Mouse (Mus musculus) limb, embryonic 10.5 days (tissue): Measurements from ENCODE around the gene Pla2g5. TPM values are rescaled to one million over a fixed set of nuclear protein-coding genes. Genes with fewer than 3 reads are reported as not detected.

ENCODE experiments used
- DNase-seq: peaks from one replicate; pipeline ENCODE4 v3.0.0-alpha.2; 2017; ENCODE audit warnings: low spot score
- H3K27ac ChIP-seq: fragments of 300-500 bp; sonication (generic); 2 replicates; pipeline ENCODE4 v1.5.1; 2016; ENCODE audit warnings: mild to moderate bottlenecking
- H3K27me3 ChIP-seq: fragments of 300-500 bp; sonication (generic); 2 replicates; pipeline ENCODE4 v1.6.1; 2016; ENCODE audit warnings: low read depth, mild to moderate bottlenecking; ENCODE audit not compliant: poor library complexity, severe bottlenecking
- H3K36me3 ChIP-seq: fragments of 300-500 bp; sonication (generic); 2 replicates; pipeline ENCODE4 v1.6.1; 2016; ENCODE audit warnings: mild to moderate bottlenecking, moderate library complexity
- H3K4me1 ChIP-seq: fragments of 300-500 bp; sonication (generic); 2 replicates; pipeline ENCODE4 v1.6.1; 2016
- H3K4me3 ChIP-seq: fragments of 300-500 bp; sonication (generic); 2 replicates; pipeline ENCODE4 v1.5.1; 2016; ENCODE audit warnings: mild to moderate bottlenecking, moderate library complexity
- H3K9me3 ChIP-seq: fragments of 300-500 bp; sonication (generic); replicated peaks from 2 replicates; pipeline ENCODE4 v1.6.1; 2016; ENCODE audit warnings: mild to moderate bottlenecking
- WGBS: fragments of 180-500 bp; shearing (Covaris S2); methylation state at CpG from one replicate; pipeline ENCODE4 v1.1.7; 2016; 5-methylcytosine and 5-hydroxymethylcytosine counted together
- polyA plus RNA-seq: library from polyadenylated mRNA; unstranded; fragments of >200 nt; fragmentation: Nextera tagmentation; extraction: Ambion mirVana; gene quantifications from 2 replicates; pipeline ENCODE4 v1.2.1, GENCODE M21; 2016

Gene Pla2g5
- polyA plus RNA-seq, 1 experiment from 2014 or later = 0.30 TPM

DNA sequence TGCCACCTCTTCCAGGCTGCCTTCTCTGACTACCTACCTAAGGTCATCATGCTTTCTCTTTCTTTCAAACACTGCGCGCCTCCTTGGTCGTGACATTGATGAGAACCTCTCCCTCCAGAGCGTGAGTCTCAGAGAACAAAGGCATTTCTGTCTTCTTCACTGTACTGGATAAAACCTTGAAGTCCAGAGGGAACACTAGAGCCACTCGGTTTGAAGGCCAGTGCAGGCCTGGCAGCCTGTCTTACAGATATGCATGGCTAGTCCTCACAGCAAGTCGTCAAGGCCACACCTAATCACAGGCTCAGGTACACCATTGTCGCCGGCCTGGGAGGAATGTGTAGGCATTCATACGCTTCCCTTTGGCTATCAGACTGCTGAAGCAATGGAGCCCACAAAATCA lies 47.1 kb downstream of the Pla2g5 start:
- Histone ChIP-seq H3K27ac (no peak overlapping the region), H3K4me3 (no peak overlapping the region), H3K4me1 (peaks cover 10% of the 10 kb centered on the region), H3K36me3 (no peaks in the 10 kb centered on the region), H3K27me3 (no peaks in the 10 kb centered on the region), H3K9me3 (no peaks in the 10 kb centered on the region)
- DNase-seq = no peak
- 88% methylated on average over 9 of the region's 9 CpGs for WGBS

DNA sequence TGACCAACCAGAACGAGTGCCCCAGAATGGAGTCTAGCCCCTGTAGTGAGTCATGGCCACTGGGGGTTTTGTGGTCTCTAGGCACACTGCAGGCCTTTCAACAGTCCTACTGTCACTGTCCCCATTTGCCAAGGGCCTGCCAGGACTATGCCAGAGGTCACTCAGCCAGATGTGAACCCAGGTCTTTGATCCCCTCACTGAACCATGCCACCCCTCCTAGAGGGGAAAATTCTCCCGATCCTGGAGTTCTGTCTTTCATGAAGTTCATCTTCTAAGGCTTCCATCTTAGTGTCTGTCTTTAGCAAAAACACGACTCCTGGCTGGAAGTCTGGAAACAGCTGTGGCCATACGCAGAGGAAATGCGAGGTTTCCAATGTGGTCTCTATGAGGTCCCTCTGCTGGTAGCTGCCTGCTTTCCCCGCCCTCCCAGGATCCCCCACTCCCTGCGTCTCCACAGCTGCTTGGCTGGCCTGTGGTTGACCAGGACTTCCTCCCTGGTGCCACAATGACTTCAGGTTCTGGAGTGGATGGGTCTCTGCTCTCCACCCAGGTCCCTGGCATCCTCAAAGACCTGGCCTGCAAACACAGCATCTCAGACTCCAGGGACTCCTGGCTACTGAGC lies 56.3 kb downstream of the Pla2g5 start:
- H3K4me3 ChIP-seq = no peak overlapping the region
- 64% methylated on average over 7 of the region's 7 CpGs for WGBS

GRCm38 (mm10) chr4:138806160-138806559 lies 57.1 kb downstream of the Pla2g5 start:
- WGBS = 88% methylated on average over 8 of the region's 8 CpGs
- no peak overlapping the region for H3K27ac ChIP-seq
- no peak for DNase-seq

More for the DNA sequence above, 56.3 kb downstream of the Pla2g5 start:
- H3K27me3 ChIP-seq = peaks cover 3% of the 10 kb centered on the region; the same call in 1 of the 2 replicates
- H3K27ac ChIP-seq = no peak overlapping the region
- H3K4me1 ChIP-seq = peaks cover 6% of the 10 kb centered on the region
- no peaks in the 10 kb centered on the region for H3K9me3 ChIP-seq
- DNase-seq = no peak
- H3K36me3 ChIP-seq = no peaks in the 10 kb centered on the region

GRCm38 (mm10) chr4:138805248-138805647 lies 58.0 kb downstream of the Pla2g5 start:
- H3K9me3 ChIP-seq = no peaks in the 10 kb centered on the region
- peaks cover 8% of the 10 kb centered on the region for H3K4me1 ChIP-seq

More at GRCm38 (mm10) chr4:138806160-138806559, 57.1 kb downstream of the Pla2g5 start:
- no peaks in the 10 kb centered on the region for H3K36me3 ChIP-seq
- H3K4me3 ChIP-seq = no peak overlapping the region
- H3K27me3 ChIP-seq = peaks cover 3% of the 10 kb centered on the region; the same call in 1 of the 2 replicates
- H3K9me3 ChIP-seq = no peaks in the 10 kb centered on the region
- peaks cover 6% of the 10 kb centered on the region for H3K4me1 ChIP-seq

GRCm38 (mm10) chr4:138802917-138803316 lies 60.4 kb downstream of the Pla2g5 start:
- DNase-seq = no peak
- 88% methylated on average over 11 of the region's 11 CpGs for WGBS
- Histone ChIP-seq H3K27me3 (no peaks in the 10 kb centered on the region), H3K4me3 (no peak overlapping the region), H3K36me3 (no peaks in the 10 kb centered on the region), H3K4me1 (peaks cover 16% of the 10 kb centered on the region), H3K9me3 (no peaks in the 10 kb centered on the region), H3K27ac (no peak overlapping the region)

More at GRCm38 (mm10) chr4:138805248-138805647, 58.0 kb downstream of the Pla2g5 start:
- no peak for DNase-seq
- Histone ChIP-seq H3K4me3 (no peak overlapping the region), H3K36me3 (no peaks in the 10 kb centered on the region), H3K27me3 (peaks cover 3% of the 10 kb centered on the region; the same call in 1 of the 2 replicates), H3K27ac (no peak overlapping the region)
- 76% methylated on average over 8 of the region's 8 CpGs for WGBS

DNA sequence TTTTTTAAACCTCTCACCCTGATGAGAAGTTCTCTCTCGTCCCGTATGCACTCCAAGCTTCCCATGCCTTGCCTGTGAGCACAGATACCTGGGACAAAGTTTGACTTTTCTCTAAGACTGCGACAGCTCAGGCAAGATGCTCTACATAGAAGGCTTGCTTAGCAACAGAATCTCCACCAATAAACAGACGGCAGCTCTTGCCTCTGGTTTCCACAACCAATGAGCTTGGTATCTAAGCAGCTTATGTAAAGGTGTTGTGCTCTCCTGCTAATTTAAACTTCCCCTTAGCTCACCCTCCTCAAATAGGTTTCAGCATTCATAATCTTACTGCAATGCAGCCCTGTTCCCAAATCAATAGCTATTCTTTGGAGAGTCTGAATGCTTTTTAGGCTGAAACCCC lies 61.7 kb downstream of the Pla2g5 start:
- Histone ChIP-seq H3K4me3 (no peak overlapping the region), H3K27me3 (no peaks in the 10 kb centered on the region), H3K9me3 (no peaks in the 10 kb centered on the region), H3K4me1 (peaks cover 17% of the 10 kb centered on the region), H3K36me3 (no peaks in the 10 kb centered on the region), H3K27ac (no peak overlapping the region)
- no peak for DNase-seq
- WGBS = 84% methylated on average over 4 of the region's 4 CpGs

GRCm38 (mm10) chr4:138800134-138800744 lies 63.0 kb downstream of the Pla2g5 start:
- 81% methylated on average over 12 of the region's 12 CpGs for WGBS
- Histone ChIP-seq H3K4me3 (no peak overlapping the region), H3K9me3 (no peaks in the 10 kb centered on the region), H3K27me3 (no peaks in the 10 kb centered on the region), H3K27ac (no peak overlapping the region), H3K36me3 (no peaks in the 10 kb centered on the region), H3K4me1 (peaks cover 20% of the 10 kb centered on the region)
- DNase-seq = no peak

GRCm38 (mm10) chr4:138797217-138797570 lies 66.1 kb downstream of the Pla2g5 start:
- 68% methylated on average over 4 of the region's 4 CpGs for WGBS
- Histone ChIP-seq H3K4me1 (peaks cover 20% of the 10 kb centered on the region), H3K9me3 (no peaks in the 10 kb centered on the region), H3K27ac (0 out of 2 replicates have a peak overlapping the region, but pooled peaks have one; percentile 31), H3K27me3 (no peaks in the 10 kb centered on the region), H3K36me3 (no peaks in the 10 kb centered on the region), H3K4me3 (no peak overlapping the region)
- DNase-seq = no peak

DNA sequence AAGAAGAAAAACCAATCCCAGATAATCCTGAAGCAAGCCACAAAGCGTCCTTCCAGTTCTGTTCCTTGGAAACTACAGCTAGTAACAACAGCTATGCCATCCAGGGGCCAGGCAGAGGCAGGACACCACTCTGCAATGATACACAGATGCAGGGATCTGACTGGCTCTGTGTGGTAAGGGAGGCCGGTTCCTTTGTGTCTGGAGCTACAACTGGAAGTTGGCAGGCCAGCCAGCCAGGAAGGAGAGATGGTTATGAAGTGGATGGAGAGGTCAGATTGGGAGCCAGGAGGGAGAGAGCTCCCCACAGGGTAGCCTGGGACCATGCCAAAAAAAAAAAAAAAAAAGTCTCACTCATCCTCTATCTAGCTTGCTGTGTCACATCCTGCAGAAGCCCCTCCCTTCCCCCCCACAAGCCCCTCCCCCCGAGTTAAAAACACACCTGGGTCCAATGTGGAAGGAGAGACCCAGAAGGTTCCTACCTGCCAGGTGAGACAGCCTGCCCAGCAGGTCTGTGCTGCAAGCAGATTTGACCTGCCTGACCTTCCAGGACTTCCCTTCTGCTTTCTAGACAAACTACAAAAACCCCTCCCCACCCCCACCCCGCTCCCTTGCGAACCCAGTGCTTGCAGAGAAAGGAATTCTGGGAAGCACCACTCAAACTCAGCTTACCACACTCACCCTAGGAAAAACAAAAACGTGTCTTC lies 66.6 kb downstream of the Pla2g5 start:
- no peak for DNase-seq
- H3K27me3 ChIP-seq = no peaks in the 10 kb centered on the region
- peaks cover 20% of the 10 kb centered on the region for H3K4me1 ChIP-seq
- 45% methylated on average over 6 of the region's 6 CpGs for WGBS
- no peak overlapping the region for H3K4me3 ChIP-seq
- H3K27ac ChIP-seq = peak overlapping the region; percentile 31; the same call in 1 of the 2 replicates
- H3K9me3 ChIP-seq = no peaks in the 10 kb centered on the region
- no peaks in the 10 kb centered on the region for H3K36me3 ChIP-seq

GRCm38 (mm10) chr4:138794344-138794743 lies 68.9 kb downstream of the Pla2g5 start:
- 92% methylated on average over 6 of the region's 6 CpGs for WGBS

DNA sequence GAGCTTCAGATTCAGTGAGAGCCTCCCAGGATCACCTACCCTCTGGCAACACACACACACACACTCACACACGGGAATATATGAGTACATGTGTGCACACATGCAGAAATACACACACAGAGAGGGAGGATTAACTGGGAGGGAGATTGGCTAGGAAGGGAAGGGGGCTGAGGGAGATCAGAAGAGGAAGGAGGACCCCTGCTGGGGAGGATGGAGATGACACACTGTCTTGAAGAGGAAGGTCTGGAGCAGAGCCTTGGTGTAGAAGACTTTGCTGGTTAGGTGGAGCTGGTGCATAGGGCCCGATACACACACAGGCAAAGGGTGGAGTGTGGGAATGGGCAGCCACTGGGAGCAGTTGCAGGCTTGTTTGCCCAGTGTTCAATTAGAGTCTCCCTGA lies 70.0 kb downstream of the Pla2g5 start:
- H3K4me3 ChIP-seq = no peak overlapping the region
- H3K27ac ChIP-seq = no peak overlapping the region
- no peak for DNase-seq
- H3K9me3 ChIP-seq = no peaks in the 10 kb centered on the region
- no peaks in the 10 kb centered on the region for H3K27me3 ChIP-seq
- H3K36me3 ChIP-seq = no peaks in the 10 kb centered on the region
- WGBS = 73% methylated on average over 2 of the region's 2 CpGs
- H3K4me1 ChIP-seq = peaks cover 9% of the 10 kb centered on the region

More at GRCm38 (mm10) chr4:138794344-138794743, 68.9 kb downstream of the Pla2g5 start:
- Histone ChIP-seq H3K36me3 (no peaks in the 10 kb centered on the region), H3K27ac (no peak overlapping the region), H3K9me3 (no peaks in the 10 kb centered on the region), H3K4me1 (peaks cover 9% of the 10 kb centered on the region), H3K4me3 (no peak overlapping the region), H3K27me3 (no peaks in the 10 kb centered on the region)
- DNase-seq = no peak

DNA sequence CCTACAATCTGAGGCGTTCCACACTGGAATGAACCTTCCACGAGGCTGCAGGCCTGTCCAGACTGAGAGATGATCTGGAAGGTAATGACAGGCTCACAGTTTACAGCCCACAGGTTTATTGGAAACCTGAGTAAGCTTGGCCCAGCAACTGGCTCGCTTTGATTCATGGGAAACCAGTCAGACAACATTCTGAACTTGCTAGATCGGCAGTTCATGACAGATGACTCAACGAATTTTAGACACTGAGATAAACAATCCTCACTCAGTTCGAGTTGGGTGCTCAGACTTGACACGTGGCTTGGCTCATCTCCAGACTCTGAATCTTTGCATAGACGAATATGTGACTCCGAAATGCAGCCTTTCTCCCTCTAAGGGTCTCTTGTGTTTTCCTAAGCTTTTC lies 70.7 kb downstream of the Pla2g5 start:
- Histone ChIP-seq H3K36me3 (no peaks in the 10 kb centered on the region), H3K9me3 (no peaks in the 10 kb centered on the region), H3K4me1 (peaks cover 9% of the 10 kb centered on the region), H3K4me3 (no peak overlapping the region), H3K27ac (no peak overlapping the region), H3K27me3 (no peaks in the 10 kb centered on the region)
- no peak for DNase-seq
- 64% methylated on average over 9 of the region's 9 CpGs for WGBS

DNA sequence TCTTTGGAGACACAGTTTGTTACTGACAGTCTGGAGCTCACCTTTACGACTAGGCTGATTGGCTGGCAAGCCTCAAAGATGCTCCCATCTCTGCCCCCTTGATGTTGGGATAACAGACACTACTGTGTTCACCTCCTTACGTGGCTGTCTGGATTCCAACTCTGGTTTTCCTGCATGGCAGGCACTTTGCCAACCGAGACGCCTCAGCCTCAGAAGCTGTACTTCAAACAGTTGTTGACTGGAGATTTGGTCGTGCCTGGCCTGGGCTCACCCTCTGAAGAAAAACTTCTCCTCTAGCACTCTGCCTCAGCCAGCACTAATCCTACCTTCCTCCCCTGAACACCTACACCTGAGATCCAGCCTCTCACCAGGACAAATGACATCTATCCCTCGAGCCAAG lies 71.8 kb downstream of the Pla2g5 start:
- Histone ChIP-seq H3K27me3 (no peaks in the 10 kb centered on the region), H3K27ac (no peak overlapping the region), H3K4me1 (peaks cover under 1% of the 10 kb centered on the region; the same call in 1 of the 2 replicates), H3K36me3 (no peaks in the 10 kb centered on the region), H3K9me3 (no peaks in the 10 kb centered on the region), H3K4me3 (no peak overlapping the region)
- WGBS = 73% methylated on average over 6 of the region's 6 CpGs
- DNase-seq = no peak
